Mouse (Mus musculus) liver, embryonic 11.5 days (tissue): ENCODE data around the gene Rragd. TPM values are rescaled to one million over a fixed set of nuclear protein-coding genes. Genes with fewer than 3 reads are reported as not detected.

Source experiments
- ATAC-seq: fragments of 200-750 bp; cut with Nextera tagmentation; replicated peaks from 2 replicates; pipeline ENCODE4 v1.8.0; 2017; ENCODE audit warnings: moderate number of reproducible peaks, mild to moderate bottlenecking, moderate TSS enrichment, moderate library complexity; ENCODE audit not compliant: low FRiP score
- DNase-seq: peaks from one replicate; pipeline ENCODE4 v3.0.0-alpha.2; 2017; ENCODE audit warnings: low spot score
- H3K27ac ChIP-seq: fragments of 300-500 bp; sonication (generic); 2 replicates; pipeline ENCODE4 v1.5.1; 2014; ENCODE audit warnings: mild to moderate bottlenecking, low read depth, low read length, control low read depth
- H3K27me3 ChIP-seq: fragments of 300-500 bp; sonication (generic); replicated peaks from 2 replicates; pipeline ENCODE4 v1.6.1; 2014; ENCODE audit warnings: low read length, mixed read lengths; ENCODE audit not compliant: control insufficient read depth, insufficient read depth
- H3K36me3 ChIP-seq: fragments of 300-500 bp; sonication (generic); 2 replicates; pipeline ENCODE4 v1.6.1; 2014; ENCODE audit warnings: mild to moderate bottlenecking, low read length, moderate library complexity, mixed read lengths; ENCODE audit not compliant: control insufficient read depth, insufficient read depth
- H3K4me1 ChIP-seq: fragments of 300-500 bp; sonication (generic); replicated peaks from 2 replicates; pipeline ENCODE4 v1.6.1; 2014; ENCODE audit warnings: low read length, mixed read lengths; ENCODE audit not compliant: control insufficient read depth, insufficient read depth
- H3K4me2 ChIP-seq: fragments of 300-500 bp; sonication (generic); 2 replicates; pipeline ENCODE4 v1.6.1; 2014; ENCODE audit warnings: mild to moderate bottlenecking, control low read depth, moderate library complexity
- H3K4me3 ChIP-seq: fragments of 300-500 bp; sonication (generic); 2 replicates; pipeline ENCODE4 v1.5.1; 2014; ENCODE audit warnings: low read depth, low read length, control low read depth
- H3K9ac ChIP-seq: fragments of 300-500 bp; sonication (generic); 2 replicates; pipeline ENCODE4 v1.6.1; 2014; ENCODE audit warnings: low read depth, low read length, control low read depth
- H3K9me3 ChIP-seq: fragments of 300-500 bp; sonication (generic); 2 replicates; pipeline ENCODE4 v1.6.1; 2016; ENCODE audit warnings: low read length, inconsistent platforms, mixed read lengths; ENCODE audit not compliant: control insufficient read depth
- WGBS: fragments of 180-500 bp; shearing (Covaris S2); extraction: QIAGEN DNeasy Blood & Tissue Kit; methylation state at CpG from one replicate; pipeline ENCODE4 v1.1.7; 2014; 5-methylcytosine and 5-hydroxymethylcytosine counted together
- polyA plus RNA-seq: library from polyadenylated mRNA; unstranded; fragments of >200 nt; fragmentation: Nextera tagmentation; extraction: Ambion mirVana; gene quantifications from 2 replicates; pipeline ENCODE4 v1.2.1, GENCODE M21; 2014

The Rragd gene
- polyA plus RNA-seq, 1 experiment from 2014 or later = 4.6 TPM

DNA sequence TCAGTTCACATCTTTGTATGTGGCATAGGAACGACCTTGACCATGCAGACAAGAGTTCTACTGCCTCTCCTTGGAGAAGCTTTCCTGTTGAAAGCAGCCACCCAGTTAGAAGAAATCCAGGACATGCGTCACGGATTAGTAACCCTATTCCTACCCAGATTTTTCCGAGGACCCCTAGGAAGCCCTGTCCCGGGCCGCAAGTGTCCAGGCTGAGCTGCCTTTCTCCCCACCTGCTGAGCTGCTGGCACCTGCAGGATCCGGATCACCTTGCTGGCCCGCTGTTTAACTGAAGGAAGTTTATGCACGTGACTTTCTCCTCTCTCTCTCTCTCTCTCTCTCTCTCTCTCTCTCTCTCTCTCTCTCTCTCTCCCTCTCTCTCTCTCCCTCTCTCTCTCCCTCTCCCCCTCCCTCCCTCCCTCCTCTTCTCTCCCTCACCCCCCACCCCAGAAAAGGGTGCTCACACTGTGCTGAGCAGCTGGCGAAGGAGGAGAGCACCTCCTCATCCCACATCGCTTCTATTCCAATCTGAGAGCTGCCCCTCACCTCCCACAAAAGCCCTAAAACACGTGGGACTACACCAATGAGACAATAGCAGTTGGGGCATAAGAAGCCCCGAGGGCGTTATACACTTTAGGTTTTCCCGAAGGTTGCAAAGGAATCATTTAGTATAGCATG lies 659 bp upstream of the Rragd start:
- ATAC-seq (no peak), DNase-seq (no peak)
- Histone ChIP-seq H3K9me3 (no peaks in the 10 kb centered on the region), H3K9ac (no peak overlapping the region), H3K4me2 (peak overlapping the region; percentile 99), H3K4me1 (peaks cover 22% of the 10 kb centered on the region), H3K36me3 (no peaks in the 10 kb centered on the region), H3K4me3 (peak overlapping the region; percentile 67), H3K27ac (no peak overlapping the region), H3K27me3 (peaks cover 52% of the 10 kb centered on the region)
- 2% methylated on average over 15 of the region's 15 CpGs for WGBS

DNA sequence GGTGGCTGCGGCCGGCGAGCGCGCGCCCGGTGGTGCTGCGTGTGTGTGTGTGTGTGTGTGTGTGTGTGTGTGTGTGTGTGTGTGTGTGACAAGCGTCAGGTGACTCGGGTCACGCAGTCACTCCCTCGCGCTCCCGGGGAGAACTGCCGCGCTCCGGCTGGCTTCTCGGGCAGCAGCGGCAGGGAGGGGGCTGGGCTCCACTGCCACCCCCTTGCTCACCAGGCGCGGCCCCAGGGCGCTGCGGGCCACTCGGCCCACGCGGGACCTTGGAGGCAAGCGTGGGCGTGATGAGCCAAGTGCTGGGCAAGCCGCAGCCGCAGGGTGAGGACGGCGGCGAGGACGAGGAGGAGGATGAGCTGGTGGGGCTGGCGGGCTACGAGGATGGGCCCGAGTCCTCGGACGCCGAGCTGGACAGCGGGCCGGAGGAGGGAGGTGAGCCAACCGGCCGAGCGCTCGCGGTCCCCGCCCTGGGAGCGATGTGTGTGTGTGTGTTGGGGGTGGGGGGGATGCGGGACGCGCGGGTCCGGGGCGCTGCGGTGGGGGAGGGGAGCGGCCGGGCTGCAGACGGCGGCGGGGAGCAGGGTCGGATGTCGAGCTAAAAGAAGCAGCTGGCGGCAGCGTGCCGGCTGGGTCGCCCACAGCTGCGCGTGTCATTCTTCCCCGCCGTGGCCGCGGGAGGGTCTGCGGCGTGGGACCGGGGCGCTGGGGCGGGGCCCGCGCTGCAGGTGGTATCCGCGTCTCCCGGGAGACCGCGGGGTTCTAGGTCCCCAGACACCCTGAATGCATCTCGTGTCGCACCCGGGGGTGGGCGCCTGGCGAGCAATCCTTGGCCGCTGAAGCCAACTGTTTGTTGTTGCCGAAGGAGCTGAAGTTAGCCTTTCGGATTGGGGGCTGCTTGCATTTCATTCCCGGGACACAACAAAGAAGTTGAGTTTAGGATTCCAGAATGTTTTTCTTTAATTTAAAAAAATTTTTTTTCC lies 629 bp downstream of the Rragd start:
- H3K4me3 ChIP-seq = peak overlapping the region; percentile 67
- DNase-seq (peak; percentile 57), ATAC-seq (no peak)
- H3K27ac ChIP-seq = peak overlapping the region; percentile 36
- WGBS = under 1% methylated on average over 70 of the region's 94 CpGs
- no peaks in the 10 kb centered on the region for H3K9me3 ChIP-seq
- H3K27me3 ChIP-seq = peaks cover 52% of the 10 kb centered on the region
- no peaks in the 10 kb centered on the region for H3K36me3 ChIP-seq
- peaks cover 27% of the 10 kb centered on the region for H3K4me1 ChIP-seq
- peak overlapping the region; percentile 99 for H3K4me2 ChIP-seq
- H3K9ac ChIP-seq = peak overlapping the region; percentile 67

DNA sequence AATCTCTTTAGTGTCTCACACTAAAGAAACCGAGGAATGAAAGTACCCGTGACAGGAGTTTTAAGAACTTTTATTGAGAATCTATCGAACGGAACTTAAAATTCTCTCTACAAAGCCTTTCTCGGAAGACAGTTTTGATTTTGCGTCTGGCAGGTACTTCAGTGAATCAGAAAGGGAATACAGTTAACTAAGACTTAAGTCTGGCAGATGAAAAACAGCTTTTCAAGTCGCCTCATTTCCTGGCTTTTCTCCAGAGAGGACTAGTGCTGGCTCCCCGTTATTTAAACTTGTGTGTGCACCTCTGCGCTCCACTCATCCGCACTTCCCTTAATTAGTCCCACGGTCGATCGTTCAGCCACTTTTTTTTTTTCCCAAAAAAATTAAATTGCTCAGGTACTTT lies 1.4 kb downstream of the Rragd start:
- peak overlapping the region; percentile 67; the same call in 1 of the 2 replicates for H3K9ac ChIP-seq
- peaks cover 27% of the 10 kb centered on the region for H3K4me1 ChIP-seq
- H3K27me3 ChIP-seq = peaks cover 52% of the 10 kb centered on the region
- H3K4me2 ChIP-seq = peak overlapping the region; percentile 99
- H3K27ac ChIP-seq = no peak overlapping the region
- DNase-seq (no peak), ATAC-seq (no peak)
- 2% methylated on average over 13 of the region's 13 CpGs for whole genome bisulfite sequencing
- H3K36me3 ChIP-seq = no peaks in the 10 kb centered on the region
- H3K9me3 ChIP-seq = no peaks in the 10 kb centered on the region
- peak overlapping the region; percentile 67 for H3K4me3 ChIP-seq

DNA sequence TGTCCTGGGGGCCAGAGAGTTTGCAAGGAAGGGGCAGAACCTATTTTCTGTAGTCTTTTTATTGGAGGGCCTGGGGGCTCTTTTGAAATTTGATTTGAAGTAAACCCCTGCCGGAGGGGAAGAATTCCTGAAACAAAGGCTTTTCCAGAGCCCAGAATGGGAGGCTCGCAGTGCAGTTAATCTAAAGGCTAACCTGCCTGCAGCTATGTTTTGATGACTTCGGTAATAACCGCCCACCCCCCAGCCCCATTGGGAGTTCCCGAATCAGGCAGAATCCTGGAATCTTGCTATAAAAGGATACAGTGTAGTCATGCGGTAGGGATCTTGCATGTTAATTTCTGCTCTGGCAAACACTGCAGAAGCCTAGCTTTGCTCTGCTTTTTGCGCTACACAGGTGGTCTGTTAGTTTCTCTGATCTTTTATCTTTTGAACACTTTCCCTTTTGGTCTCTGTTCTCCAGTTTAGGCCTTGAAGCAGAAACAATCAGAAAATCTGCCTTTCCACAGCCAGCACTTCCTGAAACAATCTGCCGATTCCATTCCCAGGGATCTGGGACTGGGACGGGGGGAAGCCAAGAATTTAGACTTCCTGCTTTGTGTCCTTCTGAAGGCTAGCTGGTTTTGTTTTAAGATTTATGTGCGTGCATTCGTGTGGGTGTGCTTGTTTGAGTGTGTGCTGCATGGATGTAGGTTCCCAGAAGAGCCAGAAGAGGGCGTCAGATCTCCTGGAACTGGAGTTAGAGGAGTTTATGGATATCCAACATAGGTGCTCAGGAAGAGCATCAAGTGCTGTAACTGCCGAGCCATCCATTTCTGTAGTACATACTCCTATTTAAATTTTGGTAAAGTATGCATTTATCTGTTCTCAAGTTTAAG lies 2.2 kb downstream of the Rragd start:
- Histone ChIP-seq H3K36me3 (no peaks in the 10 kb centered on the region), H3K4me2 (peak overlapping the region; percentile 99), H3K9me3 (no peaks in the 10 kb centered on the region), H3K9ac (no peak overlapping the region), H3K4me3 (peak overlapping the region; percentile 67), H3K27me3 (peaks cover 52% of the 10 kb centered on the region), H3K4me1 (peaks cover 27% of the 10 kb centered on the region), H3K27ac (no peak overlapping the region)
- WGBS = 22% methylated on average over 13 of the region's 13 CpGs
- ATAC-seq (no peak), DNase-seq (no peak)

GRCm38 (mm10) chr4:32985684-32986083 lies 2.8 kb downstream of the Rragd start:
- Histone ChIP-seq H3K27ac (no peak overlapping the region), H3K4me3 (0 out of 2 replicates have a peak overlapping the region, but pooled peaks have one; percentile 22), H3K4me1 (peaks cover 27% of the 10 kb centered on the region), H3K9me3 (no peaks in the 10 kb centered on the region), H3K4me2 (peak overlapping the region; percentile 99), H3K9ac (no peak overlapping the region), H3K36me3 (no peaks in the 10 kb centered on the region), H3K27me3 (peaks cover 49% of the 10 kb centered on the region)
- ATAC-seq (no peak), DNase-seq (no peak)
- 15% methylated on average over 3 of the region's 3 CpGs for WGBS

- no peak overlapping the region for H3K4me3 ChIP-seq
- H3K9me3 ChIP-seq = no peaks in the 10 kb centered on the region
- H3K27me3 ChIP-seq = peaks cover 36% of the 10 kb centered on the region
- DNase-seq (no peak), ATAC-seq (peak; percentile 96)
- peaks cover 21% of the 10 kb centered on the region for H3K4me1 ChIP-seq
- H3K4me2 ChIP-seq = peak overlapping the region; percentile 99; the same call in 1 of the 2 replicates
- H3K9ac ChIP-seq = no peak overlapping the region
- 31% methylated on average over 3 of the region's 3 CpGs for WGBS
- no peaks in the 10 kb centered on the region for H3K36me3 ChIP-seq
- H3K27ac ChIP-seq = peak overlapping the region; percentile 87; the same call in 1 of the 2 replicates
Observed at GRCm38 (mm10) chr4:32987006-32987405, 4.2 kb downstream of the Rragd start.

- no peaks in the 10 kb centered on the region for H3K36me3 ChIP-seq
- H3K9ac ChIP-seq = no peak overlapping the region
- peaks cover 13% of the 10 kb centered on the region for H3K27me3 ChIP-seq
- no peak overlapping the region for H3K27ac ChIP-seq
- H3K4me2 ChIP-seq = no peak overlapping the region
- ATAC-seq (no peak), DNase-seq (no peak)
- H3K9me3 ChIP-seq = no peaks in the 10 kb centered on the region
- H3K4me3 ChIP-seq = no peak overlapping the region
- 72% methylated on average over 2 of the region's 2 CpGs for WGBS
- peaks cover 11% of the 10 kb centered on the region for H3K4me1 ChIP-seq
Observed at GRCm38 (mm10) chr4:32989346-32989745, 6.5 kb downstream of the Rragd start.

GRCm38 (mm10) chr4:32994168-32994567 lies 11.3 kb downstream of the Rragd start:
- H3K4me1 ChIP-seq = no peaks in the 10 kb centered on the region; the same call in 1 of the 2 replicates
- no peak overlapping the region for H3K9ac ChIP-seq
- no peak overlapping the region for H3K4me2 ChIP-seq
- no peak overlapping the region for H3K4me3 ChIP-seq
- no peaks in the 10 kb centered on the region for H3K9me3 ChIP-seq
- no peak overlapping the region for H3K27ac ChIP-seq
- ATAC-seq = no peak
- no peaks in the 10 kb centered on the region for H3K36me3 ChIP-seq
- no peaks in the 10 kb centered on the region; the same call in 1 of the 2 replicates for H3K27me3 ChIP-seq
- 63% methylated on average over 3 of the region's 3 CpGs for WGBS
- no peak for DNase-seq
